In the genomic region with DNA sequence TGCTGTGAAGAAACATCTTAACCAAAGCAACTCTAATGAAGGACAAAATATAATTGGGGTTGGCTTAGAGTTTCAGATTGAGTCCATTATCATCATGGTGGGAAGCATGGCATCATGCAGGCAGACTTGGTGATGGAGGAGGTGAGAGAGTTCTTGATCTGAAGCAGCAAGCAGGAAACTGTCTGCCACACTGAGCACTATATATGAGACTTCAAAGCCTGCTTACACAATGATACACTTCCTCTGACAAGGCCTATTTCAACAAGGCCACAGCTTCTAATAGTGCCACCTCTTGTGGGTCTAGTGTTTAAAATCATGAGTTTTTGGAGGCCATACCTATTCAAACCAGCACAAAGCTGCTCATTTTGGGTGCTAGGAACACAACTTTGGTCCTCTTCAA, we compare ENCODE assay signal across 19 mouse cellular contexts.
DNase-seq lines count a peak whose midpoint lies in the region; ATAC-seq and TF ChIP-seq lines count a peak whose summit lies in the region.
"Had no signal": no experiment of that assay in that cellular context is flagged by ENCODE, and none has a peak within 500 bp of the region (broad histone marks: within the 10 kb centered on the region; RNA-seq: fewer than 3 reads in every experiment).

No protein-coding gene starts in this region.

- intact Hi-C loops in left cerebral cortex, postnatal 10 days (cut with DNase I), result no loop called here

- H3K27ac ChIP-seq in thymus, adult 2 months (ENCODE audit: control insufficient read depth, insufficient read depth, low read length), result no peak overlapping the region
- H3K27ac ChIP-seq: embryonic facial prominence, embryonic 10.5 days; forebrain, embryonic 15.5 days; heart, embryonic 10.5 days; heart, embryonic 15.5 days; hindbrain, embryonic 13.5 days had no signal

- no peaks in the 10 kb centered on the region for H3K27me3 ChIP-seq in thymus, adult 2 months (ENCODE audit: control insufficient read depth, insufficient read depth, low read length)
- H3K27me3 ChIP-seq: forebrain, embryonic 15.5 days; heart, embryonic 15.5 days; hindbrain, embryonic 13.5 days had no signal

- peak; percentile 13 for DNase-seq in thymus, adult 2 months
- no peak for DNase-seq in thymus, postnatal 4 days
- DNase-seq in CD4-positive helper T cell, adult 2 months (ENCODE audit: low read depth, low spot score), result peak; percentile 43
- no peak for DNase-seq in left cerebral cortex, postnatal 10 days (ENCODE audit: extremely low spot score in 1 of 2, low spot score in 2 of 2)
- DNase-seq: adrenal gland, adult 8-10 months; adrenal gland, postnatal 36 days; cerebellum, adult 2 months; cerebellum, postnatal 10 days; gastrocnemius, postnatal 36 days; heart, adult 18-20 months; heart, postnatal 14 days had no signal

- no peak for TF ChIP-seq POLR2A in thymus, adult 2 months (IDR thresholded peaks at IDR 0.05; ENCODE audit: control insufficient read depth, extremely low read depth, insufficient read depth, low read length, poor library complexity)

- TF ChIP-seq CTCF in thymus, adult 2 months (IDR thresholded peaks at IDR 0.05; ENCODE audit: borderline replicate concordance, control insufficient read depth, extremely low read depth, insufficient read depth, low read length, poor library complexity), result no peak

- no peaks in the 10 kb centered on the region for H3K4me1 ChIP-seq in thymus, adult 2 months (replicated peaks; ENCODE audit: control insufficient read depth, insufficient read depth, low read length)
- H3K4me1 ChIP-seq: embryonic facial prominence, embryonic 10.5 days; forebrain, embryonic 15.5 days; heart, embryonic 10.5 days; heart, embryonic 15.5 days; hindbrain, embryonic 13.5 days had no signal

- peak; percentile 83 for ATAC-seq in CD4-positive, CD25-positive, alpha-beta regulatory T cell, adult 4 months
- peak; percentile 75 for ATAC-seq in inflammation-experienced regulatory T-cells, adult 6 months
- ATAC-seq in megakaryocyte progenitor cell, adult 5-6 weeks (replicated peaks; ENCODE audit: poor library complexity), result no peak
- ATAC-seq: forebrain, embryonic 15.5 days had no signal

- no peak overlapping the region for H3K4me3 ChIP-seq in thymus, adult 2 months (ENCODE audit: control insufficient read depth, insufficient read depth, low read length)
- H3K4me3 ChIP-seq: embryonic facial prominence, embryonic 10.5 days; forebrain, embryonic 15.5 days; heart, embryonic 10.5 days; heart, embryonic 15.5 days; hindbrain, embryonic 13.5 days had no signal

- H3K36me3 ChIP-seq in thymus, adult 2 months (ENCODE audit: control insufficient read depth, insufficient read depth, low read length), result no peaks in the 10 kb centered on the region
- H3K36me3 ChIP-seq: embryonic facial prominence, embryonic 10.5 days; forebrain, embryonic 15.5 days; heart, embryonic 10.5 days; heart, embryonic 15.5 days; hindbrain, embryonic 13.5 days had no signal

Comparison
In these comparisons a context has a peak if more than half of its experiments do, and no peak if none do; other contexts are left out.
1. DNase-seq: peak in thymus, adult 2 months (single experiment) and CD4-positive helper T cell, adult 2 months (single experiment); none in thymus, postnatal 4 days (single experiment) and left cerebral cortex, postnatal 10 days (0 of 2).